Mouse (Mus musculus): ENCODE data around the gene Nr2e1.

Nr2e1 gene

DNA sequence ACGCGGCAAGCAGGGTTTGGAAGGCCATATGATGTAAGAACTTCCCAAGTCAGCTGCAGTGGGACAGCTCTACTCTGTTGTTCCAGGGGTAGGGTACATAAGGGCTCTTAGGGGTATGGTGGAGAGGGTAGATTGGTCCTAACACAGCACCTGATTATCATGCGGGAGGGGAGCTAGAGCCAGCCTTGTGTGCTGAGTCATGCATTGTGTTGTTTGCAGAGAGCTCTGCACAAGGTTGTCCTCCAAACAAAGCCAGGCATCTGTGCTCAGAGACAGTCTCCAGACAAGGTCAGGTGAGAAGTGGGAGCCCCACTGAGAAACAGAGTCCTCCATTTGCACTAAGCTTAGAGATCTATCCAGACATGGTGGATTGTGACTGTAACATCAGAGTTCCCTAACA, 36.9 kb downstream of the Nr2e1 start:
- DNase-seq (ENCODE audit: low spot score) = no peak

DNA sequence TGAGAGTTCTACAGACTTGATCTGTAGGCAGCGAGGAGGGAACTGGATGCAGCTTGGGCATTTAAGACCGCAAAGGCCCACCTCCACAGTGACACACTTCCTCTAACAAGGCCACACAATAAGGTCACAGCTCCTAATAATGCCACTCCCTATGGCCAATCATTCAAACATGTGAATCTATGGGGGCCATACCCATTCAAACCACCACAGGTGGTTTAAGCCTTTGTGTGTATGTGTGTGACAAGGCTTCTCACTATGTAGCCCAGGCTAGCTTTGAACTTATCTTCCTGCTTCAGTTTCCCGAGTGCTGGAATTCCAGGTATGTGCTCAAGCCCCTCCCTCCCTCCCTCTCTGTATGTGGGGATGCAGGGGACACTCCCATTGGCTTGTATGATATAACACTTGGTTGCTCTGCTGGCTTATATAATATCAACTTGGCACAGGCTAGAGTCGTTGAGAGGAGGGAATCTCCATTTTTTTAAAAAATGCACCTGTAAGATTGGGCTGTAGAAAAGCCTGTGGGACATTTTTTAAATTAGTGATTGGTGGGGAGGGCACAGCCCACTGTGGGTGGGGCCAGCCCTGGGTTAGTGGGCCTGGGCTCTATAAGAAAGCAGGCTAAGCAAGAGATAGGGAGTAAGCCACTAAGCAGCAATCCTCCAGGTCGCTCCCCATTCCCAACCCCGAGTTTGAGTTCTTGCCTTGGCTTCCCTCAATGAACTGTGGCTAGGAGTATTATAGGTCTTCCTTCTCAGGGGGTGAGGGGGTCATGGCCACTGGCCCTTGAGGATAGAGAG, 37.5 kb downstream of the Nr2e1 start:
- no peak for DNase-seq (ENCODE audit: low spot score)

DNA sequence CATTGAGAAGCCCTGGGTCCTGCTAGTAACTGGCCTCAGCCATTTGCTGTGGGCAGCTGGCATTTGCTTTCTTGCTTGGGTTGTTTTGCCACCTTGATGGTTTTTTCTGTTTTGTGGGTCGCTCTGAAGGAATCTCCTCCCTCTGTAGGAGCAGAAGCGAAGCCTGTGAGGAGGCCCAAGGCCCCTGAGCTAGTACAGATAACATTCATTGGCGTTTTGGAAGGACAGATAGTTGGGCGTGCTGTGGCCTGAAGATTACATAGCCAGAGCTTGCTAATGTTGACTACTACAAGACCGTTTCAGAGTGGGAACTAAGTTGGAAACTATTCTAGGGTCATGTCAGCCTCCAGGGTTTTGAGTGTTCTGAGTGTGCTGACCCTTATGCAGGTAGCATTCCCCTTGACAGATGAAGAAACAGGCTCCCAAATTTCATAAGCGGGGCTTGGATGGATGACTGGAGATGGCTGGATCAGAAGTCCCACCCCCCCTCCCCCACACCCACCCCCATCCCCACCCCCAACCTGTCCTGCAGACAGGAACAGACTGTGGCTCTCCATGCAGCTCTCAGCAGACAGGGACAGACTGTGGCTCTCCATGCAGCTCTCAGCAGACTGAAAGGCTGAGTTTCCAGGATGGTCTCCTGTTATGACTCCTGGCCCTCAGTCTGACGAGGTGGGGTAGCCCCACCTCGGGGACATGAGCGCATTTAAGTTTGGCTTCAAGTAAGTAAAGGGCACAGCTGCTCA, 45.7 kb downstream of the Nr2e1 start:
- peak; percentile 24 for DNase-seq (ENCODE audit: low spot score)

DNA sequence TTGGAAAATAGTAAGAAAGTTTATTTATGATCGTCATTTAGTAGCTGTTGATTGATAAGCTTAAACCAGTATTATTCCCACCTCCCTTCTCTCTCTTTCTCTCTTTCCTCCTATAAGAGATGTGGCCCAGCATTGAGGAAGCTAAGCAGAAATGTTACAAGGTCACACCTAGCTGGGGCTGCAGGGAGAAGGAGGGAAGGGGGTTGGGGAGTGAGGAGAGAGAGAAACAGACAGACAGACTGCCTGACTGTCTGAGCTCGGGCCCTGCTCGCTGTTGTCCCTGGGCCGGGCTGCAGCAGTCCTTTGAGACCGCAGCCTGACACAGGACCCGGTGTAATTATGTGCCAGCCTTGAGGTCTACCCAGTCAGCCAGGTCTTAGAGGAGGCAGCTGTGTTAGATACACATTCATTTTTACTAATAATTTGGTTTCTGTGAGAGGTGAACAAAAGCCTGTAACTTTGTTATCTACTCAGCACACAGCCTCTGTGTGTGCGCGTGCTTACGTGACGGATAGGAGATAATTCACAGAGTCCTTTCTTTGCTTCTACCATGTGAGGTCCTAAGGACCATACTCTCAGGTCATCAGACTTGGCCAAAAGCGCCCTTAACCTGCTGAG, 49.5 kb downstream of the Nr2e1 start:
- no peak for DNase-seq (ENCODE audit: low spot score)

DNA sequence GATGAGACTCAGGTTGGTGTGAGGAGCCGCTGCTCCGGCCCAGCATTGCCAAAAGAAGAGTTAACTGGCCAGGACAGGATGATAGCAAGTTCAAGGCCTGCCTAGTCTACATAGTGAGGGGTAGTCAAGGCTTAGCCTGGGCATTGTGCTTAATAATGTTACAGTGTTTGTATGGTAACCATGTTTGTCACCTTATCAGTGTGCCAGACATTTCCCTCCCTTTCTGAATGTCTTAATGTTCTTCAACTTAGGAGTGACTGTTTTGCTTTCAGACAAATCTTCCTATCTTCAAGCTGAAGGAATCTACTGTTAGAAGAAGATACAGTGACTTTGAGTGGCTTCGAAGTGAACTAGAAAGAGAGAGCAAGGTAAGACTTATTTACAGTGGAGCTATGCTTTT, 57.8 kb downstream of the Nr2e1 start:
- no peak for DNase-seq (ENCODE audit: low spot score)

DNA sequence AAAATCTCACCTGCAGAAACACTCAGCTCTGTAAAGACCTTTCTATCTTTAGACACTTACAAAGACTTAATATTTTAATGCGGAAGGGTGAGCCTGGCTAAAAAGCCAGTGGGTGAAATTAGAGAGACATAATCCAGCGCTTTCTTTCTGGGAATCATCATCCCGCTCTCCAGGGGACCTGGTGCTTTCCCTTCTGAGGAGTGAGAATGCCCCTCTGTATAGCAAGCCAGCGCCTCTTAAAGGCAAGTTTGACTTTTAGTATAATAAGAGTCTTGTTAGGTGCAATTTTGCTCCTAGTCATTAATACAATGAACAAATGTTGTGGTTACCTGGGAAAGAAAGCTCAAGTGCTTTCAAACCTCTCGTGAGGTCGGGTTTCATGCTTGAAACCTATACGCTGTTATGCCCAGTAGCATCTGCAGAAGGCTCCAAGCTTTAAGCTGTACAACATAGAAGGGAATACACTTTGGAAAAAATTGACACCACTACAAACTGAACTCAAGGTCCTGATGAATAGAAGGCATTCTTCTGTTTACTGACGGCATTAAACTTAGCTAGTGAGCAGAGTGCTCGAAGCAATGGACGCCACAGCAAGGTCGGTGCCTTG, 59.8 kb downstream of the Nr2e1 start:
- no peak for DNase-seq (ENCODE audit: low spot score)

DNA sequence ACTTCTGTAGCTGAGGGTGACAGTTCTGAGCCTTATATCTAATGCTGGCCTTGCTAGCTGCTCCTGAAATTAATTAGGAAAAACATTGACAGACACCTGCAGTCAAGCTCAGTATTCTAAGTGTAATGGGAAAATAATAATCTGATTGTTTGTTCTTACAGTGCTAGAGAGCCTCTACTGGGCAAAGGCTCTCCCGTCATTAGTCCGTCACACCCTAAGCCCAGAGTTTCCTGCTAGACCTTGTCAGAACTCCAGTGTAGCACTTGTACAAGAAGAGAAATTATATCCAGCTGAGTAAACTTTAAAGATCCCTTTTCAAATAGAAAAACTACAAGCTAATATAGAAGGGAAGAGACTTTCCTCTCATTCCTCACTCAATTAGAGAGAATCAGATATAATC, 60.5 kb downstream of the Nr2e1 start:
- DNase-seq (ENCODE audit: low spot score) = no peak

DNA sequence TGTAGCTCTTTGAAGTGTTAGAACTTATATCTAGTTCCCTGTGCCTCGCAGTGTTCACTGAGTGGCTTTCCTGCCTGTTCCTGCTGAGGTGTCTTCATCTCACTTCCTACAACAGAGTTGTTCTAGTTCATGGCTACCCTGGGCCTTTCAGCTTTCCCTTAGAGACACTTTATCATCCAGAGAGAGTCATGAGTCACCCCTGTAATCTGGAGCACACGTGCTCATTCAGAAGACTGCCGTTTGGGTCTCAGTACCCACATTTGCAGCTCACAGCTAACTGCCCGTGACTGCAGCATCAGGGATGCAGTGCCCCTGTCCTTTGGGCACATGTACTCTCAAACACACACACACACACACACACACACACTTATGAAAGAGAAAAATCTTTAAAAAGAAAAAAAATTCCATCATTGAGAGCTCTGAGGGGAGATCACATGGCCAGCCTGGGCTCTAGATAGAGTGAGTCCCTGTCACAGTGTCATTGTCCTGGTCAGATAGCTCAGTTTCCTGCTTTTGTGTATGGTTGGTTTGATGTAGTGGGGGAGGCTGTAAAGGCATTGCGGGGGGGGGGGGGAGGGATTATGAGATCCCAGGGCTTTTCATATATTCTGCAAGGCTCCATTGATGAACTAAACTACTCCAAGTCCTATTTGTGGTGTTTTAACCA, 62.0 kb downstream of the Nr2e1 start:
- DNase-seq (ENCODE audit: low spot score) = no peak

DNA sequence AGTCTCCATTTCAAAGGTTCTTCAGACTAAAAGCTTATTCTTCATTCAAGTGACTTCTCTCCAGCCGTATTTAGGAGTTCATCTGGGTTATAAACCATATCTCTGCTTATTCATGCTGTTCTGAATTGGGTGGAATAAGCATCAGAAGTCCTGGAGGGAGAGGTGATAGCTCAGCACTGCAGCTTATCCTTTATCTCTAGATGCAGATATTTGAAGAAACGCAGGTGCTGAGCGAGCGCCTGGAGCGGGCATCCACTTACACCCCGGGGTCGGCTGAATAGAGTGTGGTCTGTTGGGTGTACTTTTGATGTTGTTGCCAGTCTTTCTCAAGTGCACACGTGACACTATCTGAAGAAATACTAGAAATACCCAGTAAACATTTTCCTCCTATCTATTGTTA, 65.1 kb downstream of the Nr2e1 start:
- DNase-seq (ENCODE audit: low spot score) = no peak

DNA sequence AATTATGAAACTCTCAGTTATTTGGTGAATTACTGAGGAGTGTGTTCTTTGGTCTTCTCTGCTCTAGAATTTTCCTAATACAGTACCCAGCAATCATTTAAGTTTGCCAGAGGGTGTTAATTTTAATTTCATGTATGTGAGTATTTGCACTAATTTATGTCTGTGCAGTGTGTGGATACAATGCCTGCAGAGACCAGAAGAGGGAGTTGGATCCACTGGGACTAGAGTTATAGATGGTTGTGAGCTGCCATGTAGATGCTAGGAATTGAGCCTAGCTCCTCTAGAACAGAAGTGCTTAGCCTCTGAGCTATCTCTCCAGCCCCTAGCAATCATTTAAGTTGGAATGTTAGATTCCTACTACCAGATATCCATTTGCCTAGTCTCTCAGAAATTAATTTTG, 69.3 kb downstream of the Nr2e1 start:
- DNase-seq (ENCODE audit: low spot score) = no peak

All from embryo, embryonic 10 days (tissue).